Mouse (Mus musculus): Measurements from ENCODE around the gene Mrps21. TPM values are rescaled to one million over a fixed set of nuclear protein-coding genes. Genes with fewer than 3 reads are reported as not detected.
"Not testable (repeated sequence)": the region's sequence is repeated elsewhere in the genome, so short reads cannot be mapped to it uniquely, and the experiment has no call there.

The Mrps21 gene
- polyA plus RNA-seq, 1 experiment from 2014 or later: 380 TPM

- peaks cover 31% of the 10 kb centered on the region for H3K36me3 ChIP-seq
- peaks cover 9% of the 10 kb centered on the region; the same call in 1 of the 2 replicates for H3K4me1 ChIP-seq
- H3K27me3 ChIP-seq (ENCODE audit: insufficient read depth, poor library complexity, severe bottlenecking): no peaks in the 10 kb centered on the region
- 82% methylated on average over 3 of the region's 3 CpGs for WGBS
- H3K9me3 ChIP-seq: no peaks in the 10 kb centered on the region
- no peak overlapping the region for H3K27ac ChIP-seq
- no peak overlapping the region for H3K4me3 ChIP-seq
- DNase-seq (ENCODE audit: low spot score): no peak
Observed at GRCm38 (mm10) chr3:95860323-95860722, 11.0 kb downstream of the Mrps21 start.

DNA sequence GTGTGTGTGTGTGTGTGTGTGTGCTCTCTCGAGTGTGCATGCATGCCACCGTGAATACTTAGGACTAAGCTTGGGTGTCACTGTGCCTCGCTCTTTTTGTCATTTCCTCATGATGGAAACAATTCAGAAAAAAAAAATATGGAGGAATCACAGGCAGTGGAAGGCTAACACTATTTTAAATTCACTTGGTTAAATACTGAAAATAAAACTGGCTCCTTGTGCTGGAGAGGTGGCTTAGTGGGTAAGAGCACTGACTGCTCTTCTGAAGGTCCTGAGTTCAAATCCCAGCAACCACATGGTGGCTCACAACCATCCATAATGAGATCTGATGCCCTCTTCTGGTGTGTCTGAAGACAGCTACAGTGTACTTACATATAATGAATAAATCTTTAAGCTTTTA, 13.0 kb downstream of the Mrps21 start:
- not testable (repeated sequence) for H3K27me3 ChIP-seq (ENCODE audit: insufficient read depth, poor library complexity, severe bottlenecking); DNase-seq (ENCODE audit: low spot score); H3K4me3 ChIP-seq; H3K4me1 ChIP-seq; H3K27ac ChIP-seq; H3K9me3 ChIP-seq
- WGBS: 91% methylated on average over 3 of the region's 3 CpGs
- H3K36me3 ChIP-seq: peaks cover 15% of the 10 kb centered on the region

DNA sequence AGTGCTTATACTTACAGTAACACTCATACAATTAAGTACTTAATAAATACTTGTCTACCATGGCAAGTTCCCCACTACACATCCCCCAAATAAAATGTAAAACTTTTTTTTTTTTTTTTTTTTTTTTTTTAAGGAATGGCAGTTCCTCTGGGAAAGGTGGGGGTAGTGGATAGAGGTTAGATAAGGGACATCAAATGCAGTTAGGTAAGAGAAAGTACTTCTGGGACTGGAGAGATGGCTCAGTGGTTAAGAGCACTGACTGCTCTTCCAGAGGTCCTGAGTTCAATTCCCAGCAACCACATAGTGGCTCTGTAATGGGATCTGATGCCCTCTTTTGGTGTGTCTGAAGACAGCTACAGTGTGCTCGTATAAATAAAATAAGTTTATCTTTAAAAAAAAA, 14.3 kb downstream of the Mrps21 start:
- not testable (repeated sequence) for H3K4me3 ChIP-seq; H3K27ac ChIP-seq; H3K9me3 ChIP-seq; DNase-seq (ENCODE audit: low spot score); H3K4me1 ChIP-seq; H3K27me3 ChIP-seq (ENCODE audit: insufficient read depth, poor library complexity, severe bottlenecking)
- WGBS: 81% methylated on average over 1 of the region's 1 CpGs
- peaks cover 20% of the 10 kb centered on the region for H3K36me3 ChIP-seq

GRCm38 (mm10) chr3:95856115-95856514, 15.2 kb downstream of the Mrps21 start:
- peak overlapping the region; percentile 89 for H3K27ac ChIP-seq
- H3K9me3 ChIP-seq: no peaks in the 10 kb centered on the region
- 23% methylated on average over 7 of the region's 7 CpGs for WGBS
- no peaks in the 10 kb centered on the region for H3K27me3 ChIP-seq (ENCODE audit: insufficient read depth, poor library complexity, severe bottlenecking)
- no peak for DNase-seq (ENCODE audit: low spot score)
- H3K4me3 ChIP-seq: peak overlapping the region; percentile 85
- H3K36me3 ChIP-seq: peaks cover 25% of the 10 kb centered on the region
- H3K4me1 ChIP-seq: peaks cover 8% of the 10 kb centered on the region

GRCm38 (mm10) chr3:95855502-95856089, 15.7 kb downstream of the Mrps21 start, which contains the start of gene Prpf3:
TSS of gene Prpf3 (minus strand) at chr3:95855885.
- Histone ChIP-seq H3K4me1 (peaks cover 10% of the 10 kb centered on the region), H3K9me3 (no peaks in the 10 kb centered on the region), H3K36me3 (peaks cover 30% of the 10 kb centered on the region), H3K27ac (peak within 1 kb of the TSS; percentile 89), H3K27me3 (ENCODE audit: insufficient read depth, poor library complexity, severe bottlenecking) (no peaks in the 10 kb centered on the region), H3K4me3 (peak within 1 kb of the TSS; percentile 85)
- WGBS: under 1% methylated on average over 56 of the region's 56 CpGs
- peak; percentile 96 for DNase-seq (ENCODE audit: low spot score)

GRCm38 (mm10) chr3:95851317-95851716, 20.0 kb downstream of the Mrps21 start:
- Histone ChIP-seq H3K4me3 (no peak overlapping the region), H3K27me3 (ENCODE audit: insufficient read depth, poor library complexity, severe bottlenecking) (no peaks in the 10 kb centered on the region), H3K27ac (no peak overlapping the region), H3K9me3 (no peaks in the 10 kb centered on the region), H3K4me1 (peaks cover 8% of the 10 kb centered on the region), H3K36me3 (peaks cover 73% of the 10 kb centered on the region)
- DNase-seq (ENCODE audit: low spot score): no peak
- 88% methylated on average over 8 of the region's 8 CpGs for WGBS

GRCm38 (mm10) chr3:95850611-95851010, 20.7 kb downstream of the Mrps21 start:
- Histone ChIP-seq H3K9me3 (no peaks in the 10 kb centered on the region), H3K27ac (no peak overlapping the region; the same call in 1 of the 2 replicates), H3K27me3 (ENCODE audit: insufficient read depth, poor library complexity, severe bottlenecking) (no peaks in the 10 kb centered on the region), H3K36me3 (peaks cover 80% of the 10 kb centered on the region), H3K4me1 (peaks cover 8% of the 10 kb centered on the region), H3K4me3 (no peak overlapping the region)
- DNase-seq (ENCODE audit: low spot score): no peak
- WGBS: 44% methylated on average over 4 of the region's 4 CpGs

GRCm38 (mm10) chr3:95842503-95843214, 28.7 kb downstream of the Mrps21 start:
- H3K9me3 ChIP-seq: no peaks in the 10 kb centered on the region
- H3K4me1 ChIP-seq: no peaks in the 10 kb centered on the region
- peaks cover 95% of the 10 kb centered on the region for H3K36me3 ChIP-seq
- no peaks in the 10 kb centered on the region for H3K27me3 ChIP-seq (ENCODE audit: insufficient read depth, poor library complexity, severe bottlenecking)
- no peak for DNase-seq (ENCODE audit: low spot score)
- 87% methylated on average over 3 of the region's 3 CpGs for WGBS
- no peak overlapping the region for H3K4me3 ChIP-seq
- no peak overlapping the region for H3K27ac ChIP-seq

DNA sequence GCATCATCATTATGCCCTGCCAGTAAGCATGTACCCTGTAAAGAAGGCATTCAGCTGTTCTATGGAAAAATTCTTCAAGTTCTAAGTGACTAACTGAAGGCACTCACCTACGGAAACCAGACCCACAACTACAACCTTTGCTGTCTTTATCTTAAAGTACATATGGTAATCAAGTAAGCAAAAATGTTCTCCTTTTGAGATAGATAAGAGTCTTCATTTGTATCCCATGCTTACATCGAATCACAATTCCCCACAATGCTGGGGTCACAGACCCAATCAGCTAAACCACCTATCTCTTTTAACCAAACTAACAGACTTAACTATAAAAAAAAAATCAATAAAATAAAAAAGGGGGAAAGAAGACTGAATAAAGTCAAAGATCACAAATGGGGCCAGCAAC, 32.1 kb downstream of the Mrps21 start:
- no peak for DNase-seq (ENCODE audit: low spot score)

GRCm38 (mm10) chr3:95829053-95829452, 42.3 kb downstream of the Mrps21 start:
- WGBS: 97% methylated on average over 4 of the region's 4 CpGs
- H3K4me1 ChIP-seq: no peaks in the 10 kb centered on the region
- no peak overlapping the region for H3K27ac ChIP-seq
- H3K9me3 ChIP-seq: no peaks in the 10 kb centered on the region
- H3K4me3 ChIP-seq: no peak overlapping the region
- no peaks in the 10 kb centered on the region for H3K27me3 ChIP-seq (ENCODE audit: insufficient read depth, poor library complexity, severe bottlenecking)
- DNase-seq (ENCODE audit: low spot score): no peak
- peaks cover 66% of the 10 kb centered on the region for H3K36me3 ChIP-seq

More for the DNA sequence above, 32.1 kb downstream of the Mrps21 start:
- Histone ChIP-seq H3K4me3 (no peak overlapping the region), H3K36me3 (peaks cover 92% of the 10 kb centered on the region), H3K27me3 (ENCODE audit: insufficient read depth, poor library complexity, severe bottlenecking) (no peaks in the 10 kb centered on the region), H3K4me1 (no peaks in the 10 kb centered on the region), H3K9me3 (no peaks in the 10 kb centered on the region), H3K27ac (no peak overlapping the region)
- WGBS: 84% methylated on average over 2 of the region's 2 CpGs

- H3K4me3 ChIP-seq: no peak overlapping the region
- peaks cover 39% of the 10 kb centered on the region for H3K36me3 ChIP-seq
- H3K27ac ChIP-seq: no peak overlapping the region
- H3K9me3 ChIP-seq: no peaks in the 10 kb centered on the region
- H3K27me3 ChIP-seq (ENCODE audit: insufficient read depth, poor library complexity, severe bottlenecking): no peaks in the 10 kb centered on the region
- H3K4me1 ChIP-seq: no peaks in the 10 kb centered on the region
- no peak for DNase-seq (ENCODE audit: low spot score)
- WGBS: 78% methylated on average over 2 of the region's 2 CpGs
Observed at GRCm38 (mm10) chr3:95826275-95826674, 45.0 kb downstream of the Mrps21 start.

- Histone ChIP-seq H3K9me3 (no peaks in the 10 kb centered on the region), H3K4me1 (peaks cover 9% of the 10 kb centered on the region), H3K27me3 (ENCODE audit: insufficient read depth, poor library complexity, severe bottlenecking) (no peaks in the 10 kb centered on the region), H3K36me3 (no peaks in the 10 kb centered on the region; the same call in none of the 2 replicates), H3K27ac (peak overlapping the region; percentile 100), H3K4me3 (peak overlapping the region; percentile 91)
- no peak for DNase-seq (ENCODE audit: low spot score)
- 39% methylated on average over 10 of the region's 10 CpGs for WGBS
Observed at GRCm38 (mm10) chr3:95820046-95821010, 51.0 kb downstream of the Mrps21 start.
